Mouse (Mus musculus) lung, adult 2 months (tissue): Measurements from ENCODE around the gene Zfr2.

Source experiments
- CTCF ChIP-seq: fragments of 200-500 bp; IDR thresholded peaks from 2 replicates; pipeline ENCODE4 v1.5.1; 2011; ENCODE audit warnings: mild to moderate bottlenecking, low read length, control low read depth; ENCODE audit not compliant: insufficient read depth
- POLR2A ChIP-seq: fragments of 200-500 bp; IDR thresholded peaks from 2 replicates; pipeline ENCODE4 v1.6.1; 2011; ENCODE audit warnings: low read depth, mild to moderate bottlenecking, control low read depth, low read length, borderline replicate concordance; ENCODE audit errors: extremely low read depth

DNA sequence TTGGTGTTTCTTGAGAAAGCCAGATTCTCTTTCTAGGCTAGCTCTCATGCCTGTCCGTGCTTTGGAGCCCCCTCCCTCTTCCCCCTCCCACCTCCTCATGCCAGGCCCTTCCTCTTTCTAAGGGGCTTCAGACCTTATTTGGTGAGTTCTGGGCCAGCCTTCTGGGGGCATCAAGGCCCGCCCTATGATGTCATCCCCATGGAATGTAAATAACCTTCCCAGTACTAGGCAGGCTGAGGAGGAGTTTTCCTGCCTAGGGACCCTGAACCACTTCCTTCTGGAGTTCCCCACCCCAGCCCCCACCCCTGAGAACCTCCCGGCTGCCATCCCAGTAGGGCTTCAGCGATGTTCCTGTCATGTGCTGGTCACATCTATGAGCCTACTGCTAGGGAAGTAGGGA lies 48.2 kb upstream of the Zfr2 start:
- TF ChIP-seq CTCF = no peak
- TF ChIP-seq POLR2A = 0 out of 2 replicates have a peak, but pooled peaks have one; percentile 4
